Mouse (Mus musculus) C2C12 (cell line): Measurements from ENCODE around the gene Aqp6. TPM values are rescaled to one million over a fixed set of nuclear protein-coding genes. Genes with fewer than 3 reads are reported as not detected.

Experiments
- H3K27me3 ChIP-seq: one replicate; pipeline ENCODE4 v1.6.1; 2011; ENCODE audit not compliant: control insufficient read depth, insufficient read depth, insufficient read length
- H3K36me3 ChIP-seq: one replicate; pipeline ENCODE4 v1.6.1; 2011; ENCODE audit not compliant: control insufficient read depth, insufficient read depth
- H3K4me3 ChIP-seq: one replicate; pipeline ENCODE4 v1.5.1; 2011; ENCODE audit warnings: mild to moderate bottlenecking, control low read depth; ENCODE audit not compliant: poor library complexity, insufficient read depth, severe bottlenecking
- H3K79me2 ChIP-seq: one replicate; pipeline ENCODE4 v1.6.1; 2011; ENCODE audit not compliant: control insufficient read depth, insufficient read depth
- H3K79me3 ChIP-seq: one replicate; pipeline ENCODE4 v1.6.1; 2011; ENCODE audit warnings: low read depth, control low read depth
- H3ac ChIP-seq: one replicate; pipeline ENCODE3; 2011; ENCODE audit warnings: low read depth; ENCODE audit not compliant: control insufficient read depth, insufficient read length
- CEBPB ChIP-seq: IDR thresholded peaks from one replicate; pipeline ENCODE4 v1.6.1; 2011; ENCODE audit warnings: low read depth, mild to moderate bottlenecking, control low read depth, moderate library complexity
- CTCF ChIP-seq: IDR thresholded peaks from one replicate; pipeline ENCODE4 v1.5.1; 2011; ENCODE audit not compliant: control insufficient read depth, insufficient read depth, insufficient read length
- FOSL1 ChIP-seq: IDR thresholded peaks from one replicate; pipeline ENCODE4 v1.8.0; 2011; ENCODE audit warnings: mild to moderate bottlenecking, low read length; ENCODE audit not compliant: poor library complexity, insufficient read depth, severe bottlenecking
- MAX ChIP-seq: IDR thresholded peaks from one replicate; pipeline ENCODE4 v1.6.1; 2011; ENCODE audit warnings: mild to moderate bottlenecking, control low read depth
- MYOD1 ChIP-seq: IDR thresholded peaks from one replicate; pipeline ENCODE4 v1.6.1; 2011; ENCODE audit warnings: low read depth; ENCODE audit not compliant: control insufficient read depth, insufficient read length
- MYOG ChIP-seq: IDR thresholded peaks from one replicate; pipeline ENCODE4 v1.6.1; 2011; ENCODE audit not compliant: control insufficient read depth, insufficient read length; ENCODE audit errors: extremely low read depth
- USF1 ChIP-seq: IDR thresholded peaks from one replicate; pipeline ENCODE4 v1.6.1; 2011; ENCODE audit warnings: low read depth, mild to moderate bottlenecking, control low read depth, moderate library complexity
- polyA plus RNA-seq: library from polyadenylated mRNA; unstranded; fragments of >200 nt; fragmentation: generic; extraction: Trizol; gene quantifications from one replicate; pipeline ENCODE4 v1.2.1, GENCODE M21; 2012; ENCODE audit warnings: missing spikeins

The Aqp6 gene
- polyA plus RNA-seq, 1 experiment: not detected

DNA sequence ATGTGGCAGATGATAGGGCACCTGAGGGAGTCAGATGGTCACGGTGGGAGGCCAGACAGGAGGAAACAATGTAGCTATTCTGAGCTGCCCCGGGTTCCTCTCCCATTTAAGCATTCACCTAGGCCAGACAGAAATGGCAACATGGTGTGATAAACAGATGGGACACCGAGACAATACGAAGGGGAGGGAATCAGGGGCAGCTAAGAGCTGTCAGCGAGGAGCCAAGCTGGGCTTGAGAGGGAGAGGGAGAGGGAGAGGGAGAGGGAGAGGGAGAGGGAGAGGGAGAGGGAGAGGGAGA, 572 bp downstream of the Aqp6 start:
- Histone ChIP-seq H3K36me3 (no peaks in the 10 kb centered on the region), H3K27me3 (peaks cover 17% of the 10 kb centered on the region), H3K4me3 (no peak overlapping the region), H3ac (no peak overlapping the region), H3K79me2 (no peaks in the 10 kb centered on the region), H3K79me3 (no peaks in the 10 kb centered on the region)
- TF ChIP-seq CTCF (no peak), FOSL1 (no peak), MYOD1 (no peak), USF1 (no peak), MAX (no peak)

DNA sequence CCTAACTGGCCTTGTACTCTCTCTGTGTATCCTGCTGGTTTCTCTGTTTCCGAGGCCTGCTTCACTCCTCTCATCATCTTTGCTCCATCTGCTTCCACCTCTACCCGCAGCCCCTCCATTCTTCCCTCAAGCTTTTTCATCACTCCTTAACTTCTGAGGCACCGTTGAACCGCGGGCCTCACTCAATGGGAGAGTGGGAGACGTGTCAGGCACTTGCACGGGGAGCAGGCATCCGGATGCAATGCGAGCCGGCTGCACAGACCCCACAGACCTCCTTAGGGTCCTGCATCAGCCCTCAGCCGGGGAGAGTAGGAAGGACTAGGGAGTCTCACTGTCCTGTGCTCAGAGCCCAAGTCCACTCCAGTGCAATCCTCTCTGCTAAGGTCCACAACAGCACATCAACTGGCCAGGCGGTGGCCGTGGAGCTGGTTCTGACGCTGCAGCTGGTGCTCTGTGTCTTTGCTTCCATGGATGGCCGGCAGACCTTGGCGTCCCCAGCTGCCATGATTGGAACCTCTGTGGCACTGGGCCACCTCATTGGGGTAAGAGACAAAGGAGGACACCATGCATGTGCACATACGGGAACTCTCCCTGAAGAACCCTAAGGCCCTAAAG, 1.1 kb downstream of the Aqp6 start:
- Histone ChIP-seq H3K36me3 (no peaks in the 10 kb centered on the region), H3K4me3 (no peak overlapping the region), H3K27me3 (peaks cover 17% of the 10 kb centered on the region), H3ac (no peak overlapping the region), H3K79me3 (no peaks in the 10 kb centered on the region), H3K79me2 (no peaks in the 10 kb centered on the region)
- no peak for TF ChIP-seq MAX
- TF ChIP-seq MYOG: no peak
- no peak for TF ChIP-seq MYOD1
- TF ChIP-seq FOSL1: no peak
- no peak for TF ChIP-seq USF1
- TF ChIP-seq CTCF: no peak
- no peak for TF ChIP-seq CEBPB

DNA sequence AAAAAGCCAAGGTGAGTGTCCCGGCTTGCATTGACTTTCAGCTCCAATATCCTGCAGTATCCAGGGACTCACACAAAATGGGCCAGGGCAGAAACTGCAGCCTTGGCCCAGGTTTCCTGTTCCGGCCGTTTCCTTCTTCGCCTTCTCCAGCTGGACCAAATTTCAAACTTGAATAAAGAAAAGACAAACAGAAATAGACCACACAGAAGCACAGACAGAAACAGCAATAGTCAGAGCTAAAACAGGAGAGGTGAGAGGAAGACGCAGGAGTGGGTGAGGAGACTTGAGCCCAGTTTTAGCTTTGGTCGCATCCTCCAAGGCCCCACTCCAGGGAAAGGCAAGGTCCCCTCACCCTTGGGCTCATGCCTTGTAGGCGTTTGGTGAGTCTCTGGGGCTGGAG, 2.0 kb downstream of the Aqp6 start:
- TF ChIP-seq FOSL1 (no peak), MYOG (no peak), USF1 (no peak), CTCF (no peak), MAX (no peak), CEBPB (no peak), MYOD1 (no peak)
- Histone ChIP-seq H3ac (no peak overlapping the region), H3K79me2 (no peaks in the 10 kb centered on the region), H3K4me3 (no peak overlapping the region), H3K27me3 (peaks cover 17% of the 10 kb centered on the region), H3K79me3 (no peaks in the 10 kb centered on the region), H3K36me3 (no peaks in the 10 kb centered on the region)

DNA sequence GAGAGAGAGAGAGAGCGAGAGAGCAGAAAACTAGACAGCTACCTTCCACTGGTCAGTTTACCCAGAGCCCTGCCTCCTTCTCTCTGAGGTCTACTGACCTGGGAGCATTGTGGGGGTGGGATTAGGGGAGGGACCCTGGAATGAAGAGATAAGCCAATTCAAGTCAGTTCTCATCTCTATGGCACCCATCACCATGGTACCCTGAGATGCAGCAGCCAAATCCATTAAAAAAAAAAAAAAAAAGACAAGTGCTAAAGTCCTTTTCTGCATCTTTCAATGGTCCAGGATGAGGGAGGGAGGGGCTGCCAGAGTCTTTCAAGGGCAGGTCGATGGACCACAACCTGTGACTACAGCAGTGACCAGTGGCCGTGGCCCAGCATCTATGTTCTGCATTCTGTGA, 4.4 kb downstream of the Aqp6 start:
- H3K27me3 ChIP-seq: peaks cover 6% of the 10 kb centered on the region
- no peak overlapping the region for H3ac ChIP-seq
- no peaks in the 10 kb centered on the region for H3K79me2 ChIP-seq
- no peak overlapping the region for H3K4me3 ChIP-seq
- TF ChIP-seq USF1 (no peak), FOSL1 (no peak), CTCF (no peak), MYOG (no peak), MYOD1 (no peak), MAX (no peak), CEBPB (no peak)
- H3K36me3 ChIP-seq: no peaks in the 10 kb centered on the region
- no peaks in the 10 kb centered on the region for H3K79me3 ChIP-seq

DNA sequence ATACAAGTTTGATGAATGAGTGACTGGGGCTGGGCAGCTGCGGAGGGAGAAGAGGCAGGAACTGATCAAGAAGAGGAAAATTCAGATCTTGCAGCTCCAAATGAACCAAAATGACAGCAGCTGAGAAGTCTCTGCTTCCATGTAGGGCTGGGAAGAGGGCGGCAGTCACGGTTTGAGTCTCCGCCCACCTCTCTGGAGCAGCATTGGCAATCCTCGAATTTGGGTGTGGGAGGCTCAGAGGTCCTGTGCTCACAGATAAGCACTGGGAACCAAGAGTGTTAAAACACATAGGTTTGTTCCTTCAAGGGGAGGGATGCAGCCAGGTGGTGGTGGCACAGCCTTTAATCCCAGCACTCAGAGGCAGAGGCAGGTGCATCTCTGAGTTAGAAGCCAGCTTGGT, 5.3 kb downstream of the Aqp6 start:
- TF ChIP-seq FOSL1 (no peak), MYOD1 (no peak), MAX (no peak), CTCF (no peak), CEBPB (no peak), USF1 (no peak)
- Histone ChIP-seq H3K79me2 (no peaks in the 10 kb centered on the region), H3K4me3 (no peak overlapping the region), H3K36me3 (no peaks in the 10 kb centered on the region), H3K27me3 (peaks cover 6% of the 10 kb centered on the region), H3K79me3 (no peaks in the 10 kb centered on the region), H3ac (no peak overlapping the region)

DNA sequence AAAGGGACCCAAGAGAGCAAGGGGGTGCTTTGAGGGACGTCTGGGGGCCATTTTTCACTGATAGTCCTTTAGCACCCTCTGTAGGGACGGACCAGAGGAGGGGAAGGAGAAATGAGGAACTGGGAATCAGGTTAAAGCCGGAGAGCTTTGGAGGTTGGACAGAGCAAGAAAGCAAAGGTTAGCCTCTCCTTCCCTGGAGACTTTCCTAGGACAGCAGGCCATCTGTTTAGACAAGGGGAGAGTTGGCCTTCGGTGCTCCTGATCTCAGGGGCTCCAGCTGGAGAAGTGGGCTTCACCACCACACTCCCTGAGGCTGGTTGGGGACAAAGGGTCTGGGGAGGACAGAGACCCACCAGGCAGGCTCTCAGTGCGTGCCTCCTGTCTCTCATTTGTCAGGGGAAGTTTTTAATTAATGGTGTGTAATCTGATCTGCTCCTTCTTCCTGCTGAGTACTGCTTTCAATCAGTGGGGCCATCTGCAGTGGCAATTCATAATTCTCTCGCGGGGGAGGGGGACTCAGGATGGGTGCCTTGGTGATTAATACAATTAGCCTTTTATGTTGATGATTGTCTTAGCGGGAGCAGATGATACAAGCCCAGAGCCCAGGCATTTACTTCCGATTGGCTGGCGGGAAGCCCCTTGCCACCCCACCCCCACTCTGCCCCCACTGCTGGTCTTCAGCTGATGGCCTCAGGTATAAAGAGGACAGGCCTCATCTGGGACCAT, 6.4 kb downstream of the Aqp6 start:
- Histone ChIP-seq H3K4me3 (no peak overlapping the region), H3K36me3 (no peaks in the 10 kb centered on the region), H3ac (no peak overlapping the region), H3K27me3 (peaks cover 2% of the 10 kb centered on the region), H3K79me2 (no peaks in the 10 kb centered on the region), H3K79me3 (no peaks in the 10 kb centered on the region)
- TF ChIP-seq USF1: no peak
- TF ChIP-seq CEBPB: no peak
